Mouse (Mus musculus) small intestine, adult 2 months (tissue): ENCODE data around the gene Hamp2.

Source experiments
- CTCF ChIP-seq: fragments of 200-500 bp; IDR thresholded peaks from 2 replicates; pipeline ENCODE4 v1.5.1; 2012; ENCODE audit warnings: low read depth, mild to moderate bottlenecking, control low read depth, inconsistent platforms, low read length, moderate library complexity, mixed read lengths; ENCODE audit not compliant: insufficient replicate concordance, insufficient read length; ENCODE audit errors: extremely low read depth
- POLR2A ChIP-seq: fragments of 200-500 bp; IDR thresholded peaks from 2 replicates; pipeline ENCODE4 v1.6.1; 2012; ENCODE audit warnings: low read depth, mild to moderate bottlenecking, control low read depth, inconsistent platforms, low read length, moderate library complexity

GRCm38 (mm10) chr7:30965677-30966076, 41.2 kb upstream of the Hamp2 start:
- TF ChIP-seq POLR2A (no peak), CTCF (no peak)
